Mouse (Mus musculus): Measurements from ENCODE around the gene Thumpd3.

The Thumpd3 gene

GRCm38 (mm10) chr6:113046041-113046975 is at the start of gene Thumpd3:
Gene Thumpd3 (plus strand): TSS chr6:113046225.
- DNase-seq, result peak; percentile 94

GRCm38 (mm10) chr6:112999199-112999598 is 46.8 kb upstream of the Thumpd3 start:
- DNase-seq, result no peak

GRCm38 (mm10) chr6:113000666-113001287 is 45.2 kb upstream of the Thumpd3 start:
- DNase-seq, result peak; percentile 84

GRCm38 (mm10) chr6:113001719-113002118 is 44.3 kb upstream of the Thumpd3 start:
- peak; percentile 8 for DNase-seq

- no peak for DNase-seq
Observed at GRCm38 (mm10) chr6:113003313-113004111, 42.5 kb upstream of the Thumpd3 start.

- DNase-seq, result no peak
Observed at GRCm38 (mm10) chr6:113006833-113007232, 39.2 kb upstream of the Thumpd3 start.

GRCm38 (mm10) chr6:113011886-113012285 is 34.1 kb upstream of the Thumpd3 start:
- no peak for DNase-seq

GRCm38 (mm10) chr6:113012495-113012941 is 33.5 kb upstream of the Thumpd3 start:
- peak; percentile 66 for DNase-seq

GRCm38 (mm10) chr6:113013550-113013949 is 32.5 kb upstream of the Thumpd3 start:
- no peak for DNase-seq

- peak; percentile 11 for DNase-seq
Observed at GRCm38 (mm10) chr6:113017500-113018047, 28.5 kb upstream of the Thumpd3 start.

GRCm38 (mm10) chr6:113018139-113018538 is 27.9 kb upstream of the Thumpd3 start:
- DNase-seq, result no peak

- no peak for DNase-seq
Observed at GRCm38 (mm10) chr6:113024866-113025265, 21.2 kb upstream of the Thumpd3 start.

- no peak for DNase-seq
Observed at GRCm38 (mm10) chr6:113025774-113026173, 20.3 kb upstream of the Thumpd3 start.

GRCm38 (mm10) chr6:113027446-113027845 is 18.6 kb upstream of the Thumpd3 start:
- DNase-seq, result no peak

GRCm38 (mm10) chr6:113029006-113029405 is 17.0 kb upstream of the Thumpd3 start:
- no peak for DNase-seq

- DNase-seq, result no peak
Observed at GRCm38 (mm10) chr6:113030553-113030952, 15.5 kb upstream of the Thumpd3 start.

- DNase-seq, result no peak
Observed at GRCm38 (mm10) chr6:113030970-113031660, 14.9 kb upstream of the Thumpd3 start.

- no peak for DNase-seq
Observed at GRCm38 (mm10) chr6:113032121-113032520, 13.9 kb upstream of the Thumpd3 start.

GRCm38 (mm10) chr6:113033185-113033584 is 12.8 kb upstream of the Thumpd3 start:
- DNase-seq, result no peak

- no peak for DNase-seq
Observed at GRCm38 (mm10) chr6:113034466-113034865, 11.6 kb upstream of the Thumpd3 start.

- DNase-seq, result no peak
Observed at GRCm38 (mm10) chr6:113036463-113037175, 9.4 kb upstream of the Thumpd3 start.
